Mouse (Mus musculus) bone marrow, adult 2 months (tissue): ENCODE measurements at regions not wholly inside any gene's neighbourhood (a gene's known extent, or its start where the extent isn't known, plus 50 kb on each side); places are given as distances from the start of the nearest gene placed in this dataset.

Experiments
- CTCF ChIP-seq: fragments of 200-500 bp; IDR thresholded peaks from 2 replicates; pipeline ENCODE4 v1.5.1; 2011; ENCODE audit warnings: low read length, control low read depth; ENCODE audit not compliant: control insufficient read depth, insufficient read depth
- POLR2A ChIP-seq: fragments of 200-500 bp; IDR thresholded peaks from 2 replicates; pipeline ENCODE4 v1.6.1; 2011; ENCODE audit warnings: low read depth, mild to moderate bottlenecking, control low read depth, low read length, borderline replicate concordance; ENCODE audit not compliant: control insufficient read depth

DNA sequence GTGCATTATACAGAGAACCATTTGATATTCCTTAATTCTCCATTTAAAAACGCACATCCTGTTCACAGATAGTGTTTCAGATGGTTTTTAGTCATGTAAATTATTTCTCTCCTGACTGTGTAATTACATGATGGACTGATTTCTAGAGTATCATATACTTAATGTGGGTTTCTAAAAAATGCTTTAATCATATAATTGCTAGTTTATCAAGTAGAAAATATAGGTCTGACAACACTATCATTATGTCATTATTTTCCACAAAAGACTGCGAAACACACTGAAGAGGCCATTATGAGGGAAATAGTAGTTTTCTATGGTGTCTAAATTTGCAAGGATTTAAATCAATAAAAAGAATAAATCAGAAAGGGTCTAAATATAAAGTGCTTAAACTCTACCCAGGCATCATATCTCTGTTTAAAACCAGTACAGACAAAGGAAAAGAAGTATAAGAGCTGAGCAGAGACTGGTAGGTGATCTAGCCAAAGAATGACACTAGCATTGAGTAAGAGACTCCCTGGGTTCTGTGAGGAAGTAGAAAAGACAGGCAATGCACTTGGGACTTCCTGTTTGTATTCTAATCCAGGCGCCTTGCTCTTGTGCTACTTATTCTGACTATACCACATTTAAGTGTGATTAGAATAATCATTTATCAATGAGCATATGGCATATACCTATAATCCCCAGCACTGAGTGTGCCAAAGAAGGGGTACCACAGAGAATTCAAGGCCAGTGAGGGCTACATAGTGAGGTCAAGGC, 127.1 kb downstream of the Ube2e3 start:
- no peak for TF ChIP-seq CTCF
- TF ChIP-seq POLR2A = no peak
